Mouse (Mus musculus) right cerebral cortex, adult 18-20 months (tissue): ENCODE results near the gene Slc27a1.

Experiments
- DNase-seq: peaks from one replicate; pipeline ENCODE4 v3.0.0; 2022; ENCODE audit warnings: mixed read lengths

The Slc27a1 gene

GRCm38 (mm10) chr8:71558071-71558957 is 10.4 kb upstream of the Slc27a1 start, which contains the start of gene Tmem221:
Tmem221 (minus strand) TSS chr8:71558871.
- no peak for DNase-seq

- DNase-seq, result no peak
Observed at GRCm38 (mm10) chr8:71558958-71559690, 9.6 kb upstream of the Slc27a1 start.

GRCm38 (mm10) chr8:71560071-71560470 is 8.6 kb upstream of the Slc27a1 start:
- no peak for DNase-seq

- DNase-seq, result no peak
Observed at GRCm38 (mm10) chr8:71560765-71561164, 7.9 kb upstream of the Slc27a1 start.

- no peak for DNase-seq
Observed at GRCm38 (mm10) chr8:71561401-71561800, 7.3 kb upstream of the Slc27a1 start.

- peak; percentile 69 for DNase-seq
Observed at GRCm38 (mm10) chr8:71562751-71563150, 5.9 kb upstream of the Slc27a1 start.

- DNase-seq, result no peak
Observed at GRCm38 (mm10) chr8:71563992-71564391, 4.7 kb upstream of the Slc27a1 start.

- no peak for DNase-seq
Observed at GRCm38 (mm10) chr8:71566501-71566900, 2.2 kb upstream of the Slc27a1 start, which contains the start of gene Nxnl1. Nxnl1 (minus strand) TSS chr8:71566601.

- no peak for DNase-seq
Observed at GRCm38 (mm10) chr8:71567587-71567986, 1.1 kb upstream of the Slc27a1 start.

GRCm38 (mm10) chr8:71568941-71569340 is 259 bp downstream of the Slc27a1 start:
- DNase-seq, result no peak

GRCm38 (mm10) chr8:71569366-71570290 is 946 bp downstream of the Slc27a1 start:
- peak; percentile 93 for DNase-seq

GRCm38 (mm10) chr8:71570291-71570954 is 1.7 kb downstream of the Slc27a1 start:
- DNase-seq, result peak; percentile 98

GRCm38 (mm10) chr8:71572077-71572476 is 3.4 kb downstream of the Slc27a1 start:
- no peak for DNase-seq

GRCm38 (mm10) chr8:71572847-71573633 is 4.4 kb downstream of the Slc27a1 start:
- peak; percentile 89 for DNase-seq

GRCm38 (mm10) chr8:71574426-71574825 is 5.7 kb downstream of the Slc27a1 start:
- no peak for DNase-seq

GRCm38 (mm10) chr8:71575020-71575419 is 6.3 kb downstream of the Slc27a1 start:
- no peak for DNase-seq

- no peak for DNase-seq
Observed at GRCm38 (mm10) chr8:71577856-71578387, 9.2 kb downstream of the Slc27a1 start.

GRCm38 (mm10) chr8:71579009-71579408 is 10.3 kb downstream of the Slc27a1 start:
- DNase-seq, result no peak

- DNase-seq, result no peak
Observed at GRCm38 (mm10) chr8:71579476-71579875, 10.8 kb downstream of the Slc27a1 start.

GRCm38 (mm10) chr8:71580201-71580600 is 11.5 kb downstream of the Slc27a1 start:
- no peak for DNase-seq

- no peak for DNase-seq
Observed at GRCm38 (mm10) chr8:71586891-71587290, 18.2 kb downstream of the Slc27a1 start.
